In the genomic region with DNA sequence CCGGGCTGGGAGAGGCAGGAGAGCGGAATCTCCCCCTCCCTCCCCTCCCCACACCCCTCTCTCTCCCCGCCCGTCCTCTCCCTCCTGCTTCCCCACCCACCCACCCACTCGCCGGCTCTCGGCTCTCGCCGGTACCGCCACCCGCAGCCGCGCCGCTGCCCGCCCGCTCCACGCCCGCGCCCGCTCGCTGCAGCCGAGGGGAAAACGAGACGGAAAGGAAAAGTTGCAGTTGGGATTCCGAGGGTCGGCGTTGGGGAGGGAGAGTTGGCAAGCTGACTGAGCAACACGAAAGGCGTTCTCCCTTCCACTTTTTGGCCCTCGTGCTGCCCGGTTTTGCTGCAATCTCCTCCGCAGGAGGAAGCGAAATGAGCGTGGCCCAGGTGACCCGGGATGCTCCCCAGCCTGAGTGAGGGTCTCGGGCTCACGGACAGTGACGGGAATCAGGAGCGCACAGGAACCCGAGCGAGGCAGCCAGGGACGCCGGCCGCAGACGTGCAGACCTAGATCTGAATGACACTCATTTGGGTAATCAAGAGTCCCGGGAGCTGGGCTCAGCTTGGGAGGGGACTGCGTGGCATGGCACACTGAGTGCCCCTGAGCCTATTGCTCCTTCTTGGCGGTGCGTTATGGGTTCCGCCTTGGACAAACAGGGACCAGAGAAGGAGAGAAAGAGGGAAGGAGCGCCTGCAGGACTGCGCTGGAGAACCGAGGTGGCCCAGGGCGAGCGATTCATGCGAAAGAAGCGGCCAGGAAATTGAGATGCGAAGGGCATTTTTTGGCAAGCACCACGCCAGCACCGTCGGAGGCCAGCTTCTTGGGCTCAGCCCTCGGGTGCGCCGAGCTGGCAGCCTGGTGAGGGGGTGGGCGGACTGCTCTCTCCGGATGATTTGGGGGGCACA, we compare ENCODE assay signal across 8 mouse cellular contexts.
DNase-seq lines count a peak whose midpoint lies in the region; ATAC-seq lines count a peak whose summit lies in the region.

No protein-coding gene starts in this region.

- DNase-seq in layer of hippocampus, postnatal 10 days (ENCODE audit: low spot score in 2 of 2), result peak; percentile 70 to 71
- DNase-seq in layer of hippocampus, adult 9-11 months, result no peak
- peak; percentile 67 for DNase-seq in brain, adult 2 months (ENCODE audit: low read depth, low spot score)
- peak; percentile 44 to 53 for DNase-seq in layer of hippocampus, postnatal 25 days (ENCODE audit: extremely low spot score in 1 of 2, low spot score in 1 of 2)
- DNase-seq in urinary bladder, postnatal 10 days (ENCODE audit: low spot score), result no peak
- DNase-seq in ovary, postnatal 36 days (ENCODE audit: low spot score), result no peak

- no peak overlapping the region for H3K27ac ChIP-seq in embryonic facial prominence, embryonic 15.5 days (replicated peaks)
- peak overlapping the region; percentile 95 for H3K27ac ChIP-seq in neural tube, embryonic 13.5 days (replicated peaks)

- ATAC-seq in embryonic facial prominence, embryonic 15.5 days (ENCODE audit: insufficient number of reproducible peaks, low FRiP score, low TSS enrichment, low read depth), result no peak
- peak; percentile 63 for ATAC-seq in neural tube, embryonic 13.5 days (ENCODE audit: low read depth)

- no peaks in the 10 kb centered on the region for H3K36me3 ChIP-seq in embryonic facial prominence, embryonic 15.5 days
- no peaks in the 10 kb centered on the region for H3K36me3 ChIP-seq in neural tube, embryonic 13.5 days

- H3K27me3 ChIP-seq in embryonic facial prominence, embryonic 15.5 days, result peaks cover 95% of the 10 kb centered on the region
- peaks cover 34% of the 10 kb centered on the region; the same call in 1 of the 2 replicates for H3K27me3 ChIP-seq in neural tube, embryonic 13.5 days

- H3K4me3 ChIP-seq in embryonic facial prominence, embryonic 15.5 days (replicated peaks), result peak overlapping the region; percentile 46
- peak overlapping the region; percentile 77 for H3K4me3 ChIP-seq in neural tube, embryonic 13.5 days

- H3K9me3 ChIP-seq in embryonic facial prominence, embryonic 15.5 days (replicated peaks), result no peaks in the 10 kb centered on the region
- H3K9me3 ChIP-seq in neural tube, embryonic 13.5 days, result no peaks in the 10 kb centered on the region

- 1% methylated on average over 48 of the region's 66 CpGs for WGBS in embryonic facial prominence, embryonic 15.5 days
- WGBS in neural tube, embryonic 13.5 days, result under 1% methylated on average over 47 of the region's 66 CpGs

- peak overlapping the region; percentile 84 for H3K4me2 ChIP-seq in embryonic facial prominence, embryonic 15.5 days (replicated peaks)
- H3K4me2 ChIP-seq in neural tube, embryonic 13.5 days, result peak overlapping the region; percentile 87

- H3K9ac ChIP-seq in embryonic facial prominence, embryonic 15.5 days, result no peak overlapping the region; the same call in 1 of the 2 replicates
- peak overlapping the region; percentile 89 for H3K9ac ChIP-seq in neural tube, embryonic 13.5 days

- peaks cover 23% of the 10 kb centered on the region for H3K4me1 ChIP-seq in embryonic facial prominence, embryonic 15.5 days
- H3K4me1 ChIP-seq in neural tube, embryonic 13.5 days (replicated peaks), result peaks cover 44% of the 10 kb centered on the region

Comparison
In these comparisons a context has a peak if more than half of its experiments do, and no peak if none do; other contexts are left out.
1. DNase-seq: peak in layer of hippocampus, postnatal 10 days (2 of 2), brain, adult 2 months (single experiment) and layer of hippocampus, postnatal 25 days (2 of 2); none in layer of hippocampus, adult 9-11 months (single experiment), urinary bladder, postnatal 10 days (single experiment) and ovary, postnatal 36 days (single experiment).